Mouse (Mus musculus) adrenal gland (tissue): ENCODE measurements around the gene Lcn5.

Source experiments
- intact Hi-C: fragments of 180-260 bp; cut with DNase I; formaldehyde crosslinking; loops from one replicate; pipeline ENCODE4 v1.15.1; 2025
- long read RNA-seq, 2 experiments: library from polyadenylated mRNA; unstranded; transcript quantifications; one replicate each; pipeline ENCODE4 v2.0.0; 2020; ENCODE audit warnings: borderline replicate concordance in 1 of 2; ENCODE audit not compliant: insufficient replicate concordance in 1 of 2

Lcn5 gene
- long read RNA-seq, experiment 1: 0 reads
- long read RNA-seq, experiment 2: 0 reads

GRCm38 (mm10) chr2:25657652-25658051, at the start of gene Lcn5:
Gene Lcn5 (plus strand): TSS chr2:25657952.
- intact Hi-C loops: no loop called here

GRCm38 (mm10) chr2:25608671-25609070, 49.1 kb upstream of the Lcn5 start:
- intact Hi-C loops: no loop called here

GRCm38 (mm10) chr2:25616398-25616797, 41.4 kb upstream of the Lcn5 start:
- intact Hi-C loops: no loop called here

GRCm38 (mm10) chr2:25617578-25617977, 40.2 kb upstream of the Lcn5 start, which contains the start of gene Ccdc183:
Gene Ccdc183 (minus strand): TSS chr2:25617678.
- intact Hi-C loops: no loop called here

- intact Hi-C loops: no loop called here
Measured at GRCm38 (mm10) chr2:25620386-25620785, 37.4 kb upstream of the Lcn5 start.

GRCm38 (mm10) chr2:25620852-25621228, 36.9 kb upstream of the Lcn5 start:
- intact Hi-C loops: no loop called here

GRCm38 (mm10) chr2:25621229-25622200, 36.2 kb upstream of the Lcn5 start, which contains the start of gene Tmem141:
Gene Tmem141 (minus strand): TSS chr2:25622005.
- intact Hi-C loops: no loop called here

- intact Hi-C loops: no loop called here
Measured at GRCm38 (mm10) chr2:25625986-25626385, 31.8 kb upstream of the Lcn5 start.

GRCm38 (mm10) chr2:25627811-25628210, 29.9 kb upstream of the Lcn5 start, which contains the start of gene Fcna:
Gene Fcna (minus strand): TSS chr2:25628030.
- intact Hi-C loops: no loop called here

GRCm38 (mm10) chr2:25628738-25629137, 29.0 kb upstream of the Lcn5 start:
- intact Hi-C loops: no loop called here

GRCm38 (mm10) chr2:25633616-25634015, 24.1 kb upstream of the Lcn5 start:
- intact Hi-C loops: no loop called here

GRCm38 (mm10) chr2:25634046-25634445, 23.7 kb upstream of the Lcn5 start:
- intact Hi-C loops: no loop called here

- intact Hi-C loops: no loop called here
Measured at GRCm38 (mm10) chr2:25639890-25640289, 17.9 kb upstream of the Lcn5 start.

GRCm38 (mm10) chr2:25652902-25653301, 4.8 kb upstream of the Lcn5 start, which contains the start of gene Lcn8:
Gene Lcn8 (plus strand): TSS chr2:25653120.
- intact Hi-C loops: no loop called here

GRCm38 (mm10) chr2:25654502-25654901, 3.2 kb upstream of the Lcn5 start:
- intact Hi-C loops: no loop called here

- intact Hi-C loops: no loop called here
Measured at GRCm38 (mm10) chr2:25656691-25657090, 1.1 kb upstream of the Lcn5 start.

- intact Hi-C loops: no loop called here
Measured at GRCm38 (mm10) chr2:25657246-25657645, 506 bp upstream of the Lcn5 start.

- intact Hi-C loops: no loop called here
Measured at GRCm38 (mm10) chr2:25660279-25660678, 2.5 kb downstream of the Lcn5 start.

GRCm38 (mm10) chr2:25661245-25661970, 3.7 kb downstream of the Lcn5 start:
- intact Hi-C loops: no loop called here

- intact Hi-C loops: no loop called here
Measured at GRCm38 (mm10) chr2:25663511-25663910, 5.8 kb downstream of the Lcn5 start.

- intact Hi-C loops: no loop called here
Measured at GRCm38 (mm10) chr2:25664125-25664524, 6.4 kb downstream of the Lcn5 start.

GRCm38 (mm10) chr2:25666516-25666915, 8.8 kb downstream of the Lcn5 start:
- intact Hi-C loops: no loop called here
